Mouse (Mus musculus) gastrocnemius, postnatal 14 days (tissue): ENCODE measurements around the gene St8sia4. TPM values are rescaled to one million over a fixed set of nuclear protein-coding genes. Genes with fewer than 3 reads are reported as not detected.
"Not testable (repeated sequence)": the region's sequence is repeated elsewhere in the genome, so short reads cannot be mapped to it uniquely, and the experiment has no call there.

Source experiments
- DNase-seq: peaks from one replicate; pipeline ENCODE4 v3.0.0; 2021; ENCODE audit warnings: mixed read lengths
- intact Hi-C: fragments of 180-260 bp; cut with DNase I; formaldehyde crosslinking; loops from one replicate; pipeline ENCODE4 v1.15.1; 2025; ENCODE audit warnings: low total_unique reads
- total RNA-seq, 2 experiments: library from RNA; stranded (reverse); gene quantifications; 2 replicates each; pipeline ENCODE4 v1.2.3; 2021

The St8sia4 gene
- total RNA-seq, 2 experiments from 2014 or later = 4.2 to 4.7 TPM

DNA sequence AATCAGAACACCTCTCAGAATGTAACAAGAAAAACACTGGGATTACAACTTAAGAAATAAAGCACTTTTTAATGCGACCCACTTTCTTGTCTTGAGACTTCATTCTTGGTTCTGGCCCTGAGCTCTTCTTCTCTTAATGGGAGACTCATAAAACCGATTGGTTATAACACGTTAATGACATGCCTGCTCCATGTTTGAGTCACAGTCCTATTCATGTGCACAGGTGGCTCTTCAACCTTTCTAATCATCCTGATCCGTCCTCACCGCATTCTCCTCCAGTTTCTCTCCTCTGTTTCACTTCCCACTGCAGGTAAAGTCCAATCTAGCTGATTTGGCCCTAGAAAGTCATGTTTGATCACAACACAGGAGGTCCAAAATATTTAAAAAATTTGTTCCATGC, 58.3 kb downstream of the St8sia4 start:
- DNase-seq = no peak
- intact Hi-C loops = no loop called here

DNA sequence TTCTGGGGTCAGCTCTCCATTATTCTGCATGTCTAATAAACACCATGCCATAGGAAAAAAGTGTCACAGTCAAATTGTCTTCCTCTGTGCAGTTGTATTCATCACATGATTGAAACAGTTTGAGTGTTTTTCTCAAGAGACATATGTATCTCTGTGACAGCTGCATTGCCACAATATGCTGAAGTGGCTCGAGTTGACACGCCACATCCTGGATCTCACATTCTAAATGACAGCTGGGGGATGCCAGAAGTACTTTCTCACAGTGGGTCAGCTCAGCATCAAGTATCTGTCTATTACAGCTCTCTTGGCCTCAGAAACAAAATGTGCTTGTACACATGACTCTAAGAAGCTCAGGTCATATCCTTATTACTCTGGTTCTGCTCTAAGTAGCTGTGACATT, 61.9 kb downstream of the St8sia4 start:
- DNase-seq = no peak
- intact Hi-C loops = no loop called here

DNA sequence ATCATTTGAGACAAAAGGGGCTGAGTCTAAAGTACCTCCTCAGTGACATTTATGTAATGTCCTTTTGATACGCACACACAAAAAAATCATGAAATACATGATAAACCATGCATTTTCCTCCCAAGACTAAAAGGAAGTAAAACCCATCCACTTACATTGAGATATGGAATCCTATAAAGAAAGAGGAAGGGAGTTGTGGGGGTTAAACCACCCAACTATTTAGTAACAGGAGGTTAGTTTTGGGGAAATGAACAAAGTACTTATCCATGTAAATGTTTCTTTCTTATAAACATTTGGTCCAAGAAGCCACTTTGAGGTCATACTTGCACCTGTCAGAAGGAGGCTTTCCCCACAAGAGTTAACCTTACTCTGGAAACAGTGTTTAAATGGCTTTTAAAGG, 69.3 kb downstream of the St8sia4 start:
- DNase-seq = no peak
- intact Hi-C loops = no loop called here

DNA sequence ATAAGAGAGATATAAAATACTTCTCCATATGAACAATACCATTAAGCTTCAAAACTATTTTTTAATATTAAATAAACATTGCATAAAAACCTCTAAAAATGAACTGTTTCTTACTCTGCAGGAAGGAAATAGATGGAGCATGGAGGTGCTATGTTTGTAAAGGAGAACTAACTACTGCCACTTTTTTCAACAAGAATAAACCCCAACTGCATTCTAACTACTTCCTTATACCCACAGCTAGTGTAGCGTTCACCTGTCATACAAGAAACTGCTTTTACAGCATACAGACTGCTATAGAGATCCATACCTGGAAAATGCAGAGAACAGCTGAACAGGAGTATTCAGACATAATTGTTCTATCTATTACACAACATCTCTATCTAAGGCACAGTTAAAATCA, 70.5 kb downstream of the St8sia4 start:
- no peak for DNase-seq
- intact Hi-C loops = no loop called here

DNA sequence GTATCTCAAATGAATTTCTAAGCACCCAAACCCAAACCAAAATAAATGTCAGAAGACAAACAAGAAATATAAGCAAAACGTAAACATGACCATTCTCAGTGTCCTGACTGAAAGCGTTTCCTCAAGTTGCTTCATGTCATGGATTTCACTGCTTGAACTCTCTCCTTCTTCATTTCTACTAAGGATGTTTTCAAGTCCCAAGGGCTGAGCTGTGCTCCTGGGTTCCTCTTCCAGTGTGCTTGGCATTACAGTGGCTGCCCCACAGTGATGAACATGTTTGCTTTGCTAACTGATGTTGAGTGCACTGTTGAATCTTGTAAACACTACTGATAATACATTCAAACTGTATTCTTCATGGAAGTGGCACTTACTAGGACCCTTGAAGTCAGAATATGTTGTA, 76.3 kb downstream of the St8sia4 start:
- DNase-seq = no peak
- intact Hi-C loops = no loop called here

DNA sequence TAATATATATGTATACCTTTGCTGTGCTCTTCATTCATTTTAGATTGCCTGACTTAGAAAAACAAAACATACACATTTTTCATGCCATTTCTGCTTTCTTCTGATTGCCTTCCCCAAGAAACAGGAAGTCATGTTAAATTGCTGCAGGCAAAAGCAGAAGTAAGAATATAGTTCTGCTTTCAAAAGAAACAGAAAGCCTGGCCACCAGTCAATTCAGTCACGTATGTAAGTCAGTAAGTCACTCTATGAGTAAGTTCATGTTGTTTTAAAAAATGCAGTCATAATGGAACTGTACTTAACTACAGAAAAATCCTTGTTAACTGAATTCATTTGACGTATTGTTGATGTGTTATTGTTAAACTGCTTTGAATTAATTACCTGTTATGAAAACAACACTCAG, 77.3 kb downstream of the St8sia4 start:
- intact Hi-C loops = no loop called here
- DNase-seq = peak; percentile 9

DNA sequence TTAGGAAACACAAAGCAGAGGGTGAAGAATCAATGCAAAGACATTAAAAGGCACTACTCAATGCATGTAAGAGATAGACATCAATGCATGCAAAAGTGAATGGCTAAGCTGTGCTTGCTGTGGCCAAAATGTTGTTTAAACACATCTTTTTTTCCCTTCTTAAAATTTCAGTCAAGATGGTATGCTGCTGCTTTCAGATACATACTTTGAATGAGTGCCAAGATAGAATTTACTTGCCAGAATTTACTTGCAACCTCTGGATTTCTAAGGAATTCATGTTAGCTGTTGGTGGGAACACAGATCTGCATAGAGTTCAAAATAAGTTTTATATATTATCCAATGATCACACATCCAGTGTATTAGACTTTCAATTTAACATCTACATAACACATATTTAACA, 77.9 kb downstream of the St8sia4 start:
- intact Hi-C loops = no loop called here
- no peak for DNase-seq

DNA sequence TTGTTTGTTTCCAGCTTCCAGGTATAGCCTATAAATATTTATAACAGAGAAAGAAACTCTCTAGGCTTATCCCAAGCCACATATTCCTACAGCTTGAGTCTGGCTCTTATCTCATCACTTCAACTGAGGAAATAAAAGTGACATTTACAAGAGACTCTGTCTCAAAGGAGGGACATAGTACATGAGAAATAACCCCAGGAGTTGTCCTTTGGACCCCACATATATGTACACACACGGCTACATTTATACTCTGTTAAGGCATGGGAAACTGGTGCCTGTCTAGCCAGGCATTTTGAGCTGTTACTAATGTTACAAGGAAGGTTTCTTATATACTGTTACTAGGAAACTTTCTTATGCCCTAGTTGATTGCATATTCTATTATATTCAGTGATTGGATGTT, 84.1 kb downstream of the St8sia4 start:
- DNase-seq = no peak
- intact Hi-C loops = no loop called here

DNA sequence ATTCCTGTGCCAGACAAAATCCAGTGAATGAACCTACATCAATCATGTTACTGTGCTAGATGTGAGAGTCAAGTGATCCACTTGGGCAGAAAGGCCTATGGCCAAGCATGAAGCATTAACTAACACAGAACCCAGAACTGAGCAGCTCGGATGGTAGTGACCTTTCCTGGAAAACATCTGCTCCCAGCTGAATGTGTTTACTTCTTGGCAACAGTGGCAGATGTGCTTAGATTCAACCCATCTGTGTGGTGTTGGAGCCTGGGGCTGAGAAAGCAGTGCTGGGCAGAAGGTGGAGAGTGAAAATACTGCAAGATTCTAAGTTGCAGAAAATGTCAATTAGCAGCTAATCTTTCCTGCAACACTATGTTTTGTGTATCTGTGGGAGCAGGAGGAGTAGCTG, 85.1 kb downstream of the St8sia4 start:
- intact Hi-C loops = no loop called here
- DNase-seq = no peak

DNA sequence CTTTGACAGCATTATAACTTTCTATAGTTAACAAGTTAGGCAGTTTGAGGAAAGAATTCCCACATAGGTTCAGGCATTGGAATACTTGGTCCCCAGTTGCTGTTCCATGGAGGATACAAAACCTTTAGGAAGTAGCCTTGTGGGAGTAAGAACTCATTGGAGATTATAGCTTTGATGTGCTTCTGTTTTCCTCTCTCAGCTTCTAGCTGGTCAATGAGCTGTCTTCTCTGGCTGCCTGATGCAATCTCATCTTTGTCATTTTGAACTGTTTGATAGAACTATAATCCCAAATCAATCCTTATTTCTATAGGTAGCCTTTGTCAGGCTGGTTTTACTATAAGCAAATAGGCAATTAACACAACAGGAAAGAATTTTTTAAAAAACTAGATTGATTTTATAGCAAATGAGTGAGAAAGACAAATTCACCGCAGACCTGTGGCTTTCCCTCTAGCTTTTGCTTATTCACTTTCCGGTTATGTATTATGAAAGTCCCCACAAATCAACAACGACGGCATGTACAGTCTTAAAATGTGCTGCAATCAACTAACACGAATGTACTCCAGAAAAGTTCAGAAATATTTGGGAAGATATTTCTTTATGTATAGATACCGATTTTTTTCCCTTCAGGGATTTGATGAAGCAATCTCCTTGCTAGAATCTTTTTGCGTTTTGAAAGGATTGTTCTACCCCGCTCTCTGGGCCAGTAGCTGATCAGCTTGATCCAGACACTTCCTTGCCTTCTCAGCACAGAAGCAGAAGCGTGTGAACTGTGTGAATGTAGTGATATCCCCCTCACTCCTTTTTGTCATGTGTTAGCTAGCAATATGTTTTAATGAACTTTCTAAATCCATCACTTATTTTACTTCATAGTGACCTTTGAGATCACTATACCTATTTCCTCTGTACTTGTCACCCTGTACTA, 94.5 kb downstream of the St8sia4 start:
- DNase-seq = no peak
- intact Hi-C loops = no loop called here

DNA sequence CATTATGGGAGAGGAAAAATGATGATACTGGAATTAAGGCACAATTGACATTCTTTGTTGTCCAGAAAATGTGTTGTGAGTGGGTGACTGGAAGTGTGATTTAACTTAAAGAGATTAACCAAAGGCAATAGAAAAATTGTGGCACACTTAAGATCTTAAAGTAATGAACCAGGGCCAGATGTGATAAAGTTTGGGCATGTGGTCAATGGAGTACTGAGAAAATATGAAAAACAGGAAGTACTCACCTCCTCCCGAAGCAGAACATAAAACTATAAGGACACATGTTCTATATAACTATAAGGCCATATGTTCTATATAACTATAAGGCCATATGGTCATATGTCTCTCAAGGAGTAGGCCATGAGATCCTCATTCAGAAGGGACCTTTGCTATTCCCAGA, 96.3 kb downstream of the St8sia4 start:
- no peak for DNase-seq
- intact Hi-C loops = no loop called here

DNA sequence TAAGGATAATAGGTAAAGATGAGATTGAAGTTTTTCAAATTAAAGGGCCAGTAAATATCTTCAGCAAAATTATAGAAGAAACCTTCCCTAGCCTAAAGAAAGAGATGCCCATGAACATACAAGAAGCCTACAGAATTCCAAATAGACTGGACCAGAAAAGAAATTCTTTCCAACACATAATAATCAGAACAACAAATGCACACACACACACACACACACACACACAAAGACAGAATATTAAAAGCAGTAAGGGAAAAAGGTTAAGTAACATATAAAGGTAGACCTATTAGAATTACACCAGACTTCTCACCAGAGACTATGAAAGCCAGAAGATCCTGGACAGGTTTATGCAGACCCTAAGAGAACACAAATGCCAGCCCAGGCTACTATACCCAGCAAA, 112.8 kb downstream of the St8sia4 start:
- intact Hi-C loops, DNase-seq: not testable (repeated sequence)

DNA sequence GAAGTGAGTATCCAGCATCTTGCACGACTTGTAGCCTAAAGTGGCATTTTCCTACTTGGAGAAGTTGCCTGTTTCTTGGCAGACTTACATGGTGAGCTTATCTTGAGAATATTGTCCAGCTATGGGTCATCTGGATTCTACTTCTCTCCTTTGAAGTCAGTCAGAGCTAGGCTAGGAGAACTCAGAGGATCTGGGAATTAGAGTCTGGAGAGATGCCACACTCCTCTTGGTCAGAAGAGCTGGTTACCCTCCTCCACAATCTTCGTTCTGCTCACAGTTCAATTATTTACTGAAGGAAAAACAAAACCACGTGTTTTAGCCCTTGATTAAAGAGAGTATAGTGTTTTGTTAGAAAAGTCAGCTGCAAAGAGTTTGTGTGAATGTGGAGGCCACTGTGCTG, 125.9 kb downstream of the St8sia4 start:
- no peak for DNase-seq
- intact Hi-C loops = no loop called here
